Mouse (Mus musculus) spleen, postnatal 14 days (tissue): Measurements from ENCODE around the gene Scp2.

Source experiments
- DNase-seq, 2 experiments: peaks; one replicate each; pipeline ENCODE4 v3.0.0; 2021 to 2022; ENCODE audit warnings: low spot score in 2 of 2

Scp2 gene

DNA sequence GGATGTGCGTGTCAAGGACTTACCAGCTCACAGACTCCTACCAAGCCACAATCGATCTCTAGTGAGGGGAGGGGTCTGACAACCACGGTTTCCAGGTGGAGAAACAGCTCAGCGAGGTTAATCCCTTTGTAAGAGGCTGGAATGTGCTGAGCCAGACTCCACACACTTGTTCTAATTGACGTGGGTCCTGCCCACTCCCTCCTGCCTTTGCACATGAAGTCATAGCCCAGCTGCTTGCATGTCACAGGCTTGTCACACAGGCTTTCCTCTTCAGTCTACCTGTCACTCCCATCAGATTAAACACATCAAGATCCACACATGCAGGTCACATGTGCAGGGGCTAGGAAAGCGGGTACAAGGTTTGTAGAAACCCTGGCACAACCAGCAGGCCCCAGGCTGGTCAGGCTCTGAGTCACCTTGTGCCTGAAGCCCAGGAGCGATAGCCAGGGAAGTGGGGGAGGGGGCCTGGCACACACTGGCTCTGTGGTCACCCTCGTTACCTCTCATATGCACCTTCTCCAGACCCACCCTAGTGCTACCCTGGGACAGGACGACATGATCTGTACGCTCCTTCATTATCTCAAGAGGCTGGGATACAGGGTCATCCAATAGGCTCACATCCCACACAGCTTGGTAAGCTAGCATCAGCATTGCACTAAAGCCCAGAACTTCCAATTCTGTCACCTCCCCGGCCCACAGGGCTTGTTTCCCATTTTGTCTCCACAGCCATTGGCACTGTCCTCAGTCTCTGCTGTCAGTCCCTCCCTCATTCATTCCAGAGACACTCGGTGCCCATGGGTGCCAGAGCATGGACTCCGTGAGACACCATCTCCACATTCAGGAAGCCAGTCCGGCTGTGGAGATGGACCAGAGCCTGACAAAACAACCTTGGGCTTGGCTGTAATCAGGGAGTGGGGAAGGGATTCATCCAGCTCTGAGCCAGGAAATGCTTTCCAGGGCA is 125.6 kb downstream of the Scp2 start:
- DNase-seq, result no peak

DNA sequence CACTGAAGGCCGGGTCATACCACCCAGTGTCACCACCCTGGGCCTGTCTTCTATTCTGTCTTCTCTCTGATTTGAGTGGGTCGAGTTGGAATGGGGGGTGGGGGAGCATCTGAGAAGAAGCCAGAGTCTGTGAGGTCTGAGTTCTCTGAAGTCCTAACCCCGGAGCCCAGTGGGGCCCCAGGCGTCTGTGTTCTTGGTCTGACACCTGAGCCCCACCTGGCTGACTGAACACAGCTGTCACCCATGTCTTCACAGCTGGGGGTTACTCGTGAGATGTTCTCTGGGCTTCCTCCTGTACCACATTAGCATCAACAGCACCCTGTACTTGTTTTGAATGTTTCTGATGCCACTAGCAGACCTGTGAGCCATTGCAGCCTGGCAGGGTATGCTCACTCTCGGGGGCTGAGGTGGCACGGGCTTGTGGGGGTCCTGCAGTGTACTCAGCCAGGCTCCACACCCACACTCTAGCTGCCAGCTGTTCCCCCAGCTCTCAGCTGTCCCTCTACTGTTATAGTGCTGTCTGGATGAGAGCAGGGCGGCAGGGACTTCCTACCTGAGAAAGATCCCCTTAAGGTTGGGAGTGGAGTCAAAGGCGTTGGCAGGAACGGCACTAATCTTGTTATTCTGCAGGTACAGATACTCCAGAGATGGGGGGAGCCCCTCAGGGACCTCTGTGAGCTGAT is 126.4 kb downstream of the Scp2 start:
- no peak for DNase-seq

DNA sequence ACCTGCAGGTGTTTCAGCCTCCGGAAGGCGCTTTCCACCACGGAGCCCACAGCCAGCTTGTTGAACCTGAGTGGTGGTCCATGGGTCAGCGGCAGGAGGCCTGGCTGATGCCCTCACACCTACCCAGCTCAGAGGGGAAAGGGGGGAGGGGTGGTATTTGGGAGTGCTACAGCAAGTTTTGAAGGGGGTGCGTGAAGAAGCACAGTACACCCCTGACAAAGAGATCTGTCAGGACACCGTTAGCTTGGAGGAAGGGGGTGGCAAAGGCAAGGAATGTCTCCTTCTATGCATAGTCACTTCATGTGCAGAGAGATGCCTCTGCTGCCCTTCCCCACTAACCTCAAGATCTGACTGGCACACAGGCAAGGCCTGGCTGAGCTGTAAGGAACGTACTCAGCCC is 127.0 kb downstream of the Scp2 start:
- DNase-seq, result no peak

DNA sequence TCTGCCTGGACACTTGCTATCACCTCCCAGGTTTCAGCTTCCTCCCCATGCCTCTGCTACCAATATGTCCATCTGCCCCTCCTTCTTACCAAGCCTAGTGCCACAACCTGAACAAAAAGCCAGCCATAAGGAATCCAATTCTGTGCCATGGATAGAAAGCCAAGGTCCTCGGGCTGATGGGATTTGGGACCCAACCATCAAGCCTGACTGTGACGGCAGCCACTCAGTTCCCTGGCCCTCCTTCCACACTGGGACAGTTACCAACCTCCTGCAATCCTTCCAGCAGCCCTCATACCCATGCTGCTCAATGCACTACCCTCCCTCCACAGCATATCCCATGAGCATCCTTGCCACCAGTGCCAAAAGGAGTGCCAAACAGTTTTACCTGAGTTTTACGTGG is 128.5 kb downstream of the Scp2 start:
- no peak for DNase-seq

DNA sequence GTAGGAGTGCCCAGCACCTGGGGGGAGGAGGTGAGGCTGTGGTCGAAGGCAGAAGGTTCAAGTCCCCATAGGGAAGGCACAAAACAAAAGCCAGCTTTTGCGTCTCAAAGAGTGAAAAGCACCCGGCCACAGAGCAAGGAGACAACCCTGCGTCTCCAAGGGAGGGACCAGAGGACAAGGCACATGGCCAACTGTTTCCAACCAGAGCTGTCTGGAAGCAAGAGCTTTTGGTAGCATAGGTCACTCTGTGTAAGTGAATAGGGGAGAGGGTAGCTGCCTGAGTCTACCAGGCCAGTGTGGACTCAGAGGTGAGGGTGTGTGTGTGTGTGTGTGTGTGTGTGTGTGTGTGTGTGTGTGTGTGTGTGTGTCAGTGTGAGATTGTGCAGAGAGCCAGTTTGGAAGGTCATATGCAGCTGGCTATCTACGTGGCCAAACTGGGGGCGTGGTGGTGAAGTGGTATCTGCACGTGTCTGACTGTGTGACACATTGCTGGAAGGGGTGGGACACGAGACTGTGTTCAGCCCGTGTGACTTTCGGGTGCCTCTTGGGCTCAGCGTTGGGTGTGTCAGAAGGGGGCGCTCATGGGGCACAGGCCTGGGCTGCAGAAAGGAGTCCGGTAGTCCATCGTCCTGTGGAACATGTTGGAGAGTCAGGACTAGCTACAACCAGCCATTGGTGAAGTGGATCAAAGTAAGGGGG is 129.6 kb downstream of the Scp2 start:
- DNase-seq, result no peak

DNA sequence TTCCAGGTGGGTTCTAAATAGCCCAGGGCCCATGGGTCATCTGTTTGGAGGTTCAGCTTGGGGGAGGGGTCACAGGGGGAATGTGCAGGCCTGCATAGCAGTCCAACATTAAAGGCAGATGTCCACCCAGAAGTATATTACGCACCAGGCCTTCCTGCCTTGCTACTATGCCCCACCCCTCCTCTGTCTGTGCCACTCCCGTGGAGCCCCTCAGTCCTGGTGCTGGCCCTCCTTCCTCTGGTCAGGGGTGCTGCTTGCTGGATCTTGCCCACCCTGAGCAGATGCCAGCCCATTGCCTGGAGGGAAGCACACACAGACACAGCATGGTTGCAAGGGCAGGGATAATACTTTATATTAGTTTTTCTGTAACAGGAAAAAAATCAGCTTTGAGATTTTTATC is 130.3 kb downstream of the Scp2 start:
- DNase-seq, result no peak

DNA sequence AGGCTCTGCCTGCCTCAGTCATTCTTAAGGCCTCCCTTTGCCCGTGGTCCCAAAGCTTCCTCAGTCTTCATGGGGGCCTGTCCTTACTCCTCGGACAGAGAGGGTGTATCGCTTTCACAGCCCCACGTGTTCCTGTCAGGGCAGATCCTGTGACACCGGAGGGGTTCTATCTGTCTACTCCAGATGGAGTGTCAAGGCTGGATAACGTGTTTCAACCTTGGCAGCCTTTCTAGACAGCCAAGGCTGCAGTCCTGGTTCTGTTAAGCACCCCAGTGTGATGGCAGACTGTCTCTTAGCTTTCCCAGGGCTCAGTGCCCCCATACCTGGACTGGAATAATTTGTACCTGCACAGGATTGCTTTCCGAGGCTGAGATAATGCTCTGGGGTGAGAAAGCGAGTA is 136.3 kb downstream of the Scp2 start:
- DNase-seq, result no peak

DNA sequence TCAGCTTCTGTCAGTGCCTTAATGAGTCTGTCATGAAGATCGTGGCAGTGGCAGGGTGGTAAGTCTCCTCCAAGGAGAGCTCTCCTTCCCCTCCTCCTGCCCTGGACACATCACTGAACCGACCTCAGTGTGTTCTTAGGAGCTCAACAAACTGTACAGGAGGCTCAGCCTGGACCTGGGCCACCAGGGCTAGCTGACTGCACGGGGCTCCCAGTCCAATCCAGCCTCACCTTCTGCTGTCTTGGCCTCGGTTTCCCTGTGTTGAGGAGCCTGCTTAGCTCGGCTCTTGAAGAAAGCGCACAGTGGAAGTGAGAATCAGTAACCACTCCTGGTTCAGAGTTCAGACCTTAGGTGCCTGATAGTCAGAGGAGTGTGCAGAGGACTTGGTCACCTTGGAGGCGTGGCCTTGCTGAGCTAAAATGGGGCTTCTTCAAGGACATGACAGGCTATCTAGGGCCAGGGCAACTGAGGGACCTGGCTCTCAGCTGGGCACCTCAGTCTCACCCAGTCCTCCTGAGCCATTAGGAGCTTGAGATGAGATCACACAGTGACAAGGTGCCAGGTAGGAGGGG is 137.2 kb downstream of the Scp2 start:
- DNase-seq, result no peak

DNA sequence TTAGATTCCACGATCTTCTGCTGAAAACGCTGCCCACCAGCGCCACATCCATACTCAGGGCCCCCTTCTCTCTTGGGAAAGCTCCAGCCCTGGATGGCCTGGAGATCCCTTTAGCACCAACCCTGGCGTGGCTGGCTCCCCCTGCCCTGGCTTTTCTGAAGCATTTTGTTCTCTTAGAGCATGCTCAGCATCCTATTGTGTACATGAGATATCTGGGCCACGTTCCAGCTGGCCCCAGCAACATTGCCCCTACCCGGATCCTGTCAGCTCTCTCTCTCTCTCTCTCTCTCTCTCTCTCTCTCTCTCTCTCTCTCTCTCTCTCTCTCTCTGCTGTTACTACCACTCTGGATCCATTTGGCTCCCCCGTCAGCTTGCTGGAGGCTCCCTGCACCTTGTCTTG is 139.5 kb downstream of the Scp2 start:
- no peak for DNase-seq

DNA sequence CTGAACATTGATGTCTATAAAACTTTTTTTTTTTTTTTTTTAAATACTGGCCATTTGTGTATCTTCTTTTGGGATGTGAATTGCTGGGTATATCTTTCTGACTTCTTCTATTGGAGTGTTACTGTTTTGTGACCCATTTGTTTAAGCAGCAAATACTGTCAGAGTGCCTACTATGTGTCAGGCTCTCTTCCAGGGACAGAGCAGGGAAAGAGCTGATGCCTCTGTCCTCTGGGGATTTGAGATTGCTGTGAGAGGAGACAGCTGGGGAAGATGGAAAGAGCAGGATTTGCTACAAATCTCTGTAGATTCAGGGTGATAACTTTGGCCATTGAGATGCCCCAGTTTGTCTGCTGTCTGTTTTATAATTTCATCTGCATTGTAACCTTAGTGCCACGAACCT is 145.4 kb downstream of the Scp2 start:
- no peak for DNase-seq

DNA sequence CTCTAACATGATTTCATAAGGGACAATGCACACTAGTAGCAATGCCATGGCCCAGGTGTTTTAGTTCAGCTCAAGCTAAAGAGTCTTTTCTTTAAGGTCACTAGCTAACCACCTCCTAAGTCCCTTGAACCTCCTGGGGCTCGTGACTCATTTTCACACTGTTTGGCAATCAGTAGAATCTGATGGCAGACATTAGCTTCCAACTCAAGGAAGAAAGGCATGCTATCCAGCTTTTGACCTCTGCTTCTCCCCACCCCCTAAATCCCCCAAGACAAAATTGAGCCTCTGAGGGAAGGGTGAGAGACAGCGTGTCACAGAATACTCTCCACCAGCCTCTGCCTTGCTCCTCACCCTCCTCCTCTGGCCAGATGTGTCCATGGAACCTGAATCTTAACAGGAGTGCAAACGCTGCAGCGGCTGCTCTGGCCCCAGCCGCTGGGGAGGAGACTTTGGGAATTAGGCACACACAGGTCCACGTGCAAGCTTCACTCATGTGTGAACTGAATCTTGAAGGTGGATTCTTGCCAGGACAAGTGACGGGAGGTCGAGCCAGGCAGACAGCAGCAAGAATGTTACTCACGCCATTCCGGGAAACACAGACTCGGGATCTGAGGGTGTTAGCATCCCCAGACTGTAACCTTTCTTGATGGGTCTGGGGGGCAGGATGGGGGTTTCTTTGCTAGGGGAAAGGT is 146.0 kb downstream of the Scp2 start:
- no peak for DNase-seq

DNA sequence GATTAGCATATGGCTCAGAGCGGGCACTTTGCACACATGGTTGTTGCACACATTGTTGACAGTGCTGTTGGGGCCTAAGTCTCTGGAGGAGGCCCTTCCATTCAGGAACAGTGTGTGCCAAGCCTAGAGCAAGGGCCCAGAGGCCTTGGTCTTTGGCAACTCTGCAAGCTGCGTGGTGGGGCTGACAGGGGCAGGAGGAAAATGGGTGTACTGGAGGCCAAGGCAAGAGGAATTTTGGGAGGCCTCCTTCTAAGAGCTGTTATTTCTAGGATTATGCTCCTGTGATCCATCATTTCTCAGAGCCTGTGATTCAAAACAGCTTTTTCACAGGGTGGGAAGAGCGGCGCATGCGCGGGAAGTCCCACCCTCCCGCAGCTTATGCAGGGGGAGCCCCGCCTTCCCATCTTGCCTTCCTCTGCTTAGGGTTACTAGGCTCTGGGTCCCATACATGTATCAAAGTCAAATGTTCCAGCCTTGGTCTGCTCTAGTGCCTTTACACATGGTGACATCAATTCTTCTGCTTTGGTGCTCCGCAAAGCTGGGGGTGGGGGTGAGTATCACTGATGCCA is 148.3 kb downstream of the Scp2 start:
- no peak for DNase-seq

DNA sequence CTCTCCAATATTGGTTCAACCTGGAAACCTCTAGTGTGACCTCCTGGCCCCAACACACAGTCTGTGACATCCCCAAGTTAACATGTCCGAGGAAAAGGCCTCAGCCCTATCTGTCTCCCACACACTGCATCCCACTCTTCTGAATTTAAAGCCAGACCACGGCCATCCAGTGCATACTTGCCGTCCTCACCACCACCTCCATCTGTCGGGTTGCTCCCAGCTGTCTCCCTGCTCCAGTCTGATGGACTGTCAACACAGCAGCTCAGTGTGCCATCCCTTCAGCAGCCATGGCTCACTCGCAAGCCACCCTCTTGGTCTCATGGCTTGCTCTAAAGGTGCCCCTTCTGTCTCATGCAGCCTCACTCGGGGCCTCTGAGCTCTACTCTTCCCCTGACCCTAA is 149.1 kb downstream of the Scp2 start:
- no peak for DNase-seq

DNA sequence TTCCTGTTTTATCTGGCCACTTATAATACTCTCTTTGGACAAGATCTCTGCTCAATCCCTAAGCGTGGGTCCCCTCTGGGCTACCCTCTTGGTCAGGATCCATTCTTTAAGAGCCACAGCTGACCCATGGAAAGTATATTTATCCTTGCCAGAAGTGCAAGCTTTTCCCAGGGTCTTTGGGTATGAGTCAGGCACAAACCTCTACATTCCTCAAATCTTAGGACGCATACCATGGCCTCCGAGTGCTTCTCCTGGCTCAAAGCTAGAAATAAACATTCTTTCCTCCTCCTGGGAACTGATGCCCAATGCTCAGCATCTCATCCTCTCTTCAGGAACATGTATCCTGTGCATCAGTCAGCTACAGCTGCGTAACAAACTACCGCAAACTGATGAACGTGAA is 149.8 kb downstream of the Scp2 start:
- DNase-seq, result no peak
